Mouse (Mus musculus): Measurements from ENCODE around the gene Pdp2. TPM values are rescaled to one million over a fixed set of nuclear protein-coding genes. Genes with fewer than 3 reads are reported as not detected.

The Pdp2 gene
- polyA plus RNA-seq, 1 experiment: 6.0 TPM

GRCm38 (mm10) chr8:104584522-104584921 is 6.7 kb upstream of the Pdp2 start:
- TF ChIP-seq POLR2A (IDR thresholded peaks at IDR 0.05; ENCODE audit: control insufficient read depth, extremely low read depth, insufficient read depth, low read length, poor library complexity) (no peak), CTCF (IDR thresholded peaks at IDR 0.05; ENCODE audit: borderline replicate concordance, control insufficient read depth, extremely low read depth, insufficient read depth, low read length, poor library complexity) (no peak)
- no peaks in the 10 kb centered on the region for H3K4me1 ChIP-seq (replicated peaks; ENCODE audit: control insufficient read depth, insufficient read depth, low read length)
- H3K27me3 ChIP-seq (ENCODE audit: control insufficient read depth, insufficient read depth, low read length): no peaks in the 10 kb centered on the region
- 68% methylated on average over 1 of the region's 1 CpGs for WGBS
- H3K27ac ChIP-seq (ENCODE audit: control insufficient read depth, insufficient read depth, low read length): no peak overlapping the region
- H3K4me3 ChIP-seq (ENCODE audit: control insufficient read depth, insufficient read depth, low read length): no peak overlapping the region
- DNase-seq: no peak
- no peaks in the 10 kb centered on the region for H3K36me3 ChIP-seq (ENCODE audit: control insufficient read depth, insufficient read depth, low read length)

GRCm38 (mm10) chr8:104590284-104590683 is 967 bp upstream of the Pdp2 start:
- no peak overlapping the region for H3K27ac ChIP-seq (ENCODE audit: control insufficient read depth, insufficient read depth, low read length)
- no peak for DNase-seq
- no peaks in the 10 kb centered on the region for H3K27me3 ChIP-seq (ENCODE audit: control insufficient read depth, insufficient read depth, low read length)
- no peak overlapping the region for H3K4me3 ChIP-seq (ENCODE audit: control insufficient read depth, insufficient read depth, low read length)
- 96% methylated on average over 3 of the region's 3 CpGs for whole genome bisulfite sequencing
- H3K4me1 ChIP-seq (replicated peaks; ENCODE audit: control insufficient read depth, insufficient read depth, low read length): peaks cover 10% of the 10 kb centered on the region
- TF ChIP-seq CTCF (IDR thresholded peaks at IDR 0.05; ENCODE audit: borderline replicate concordance, control insufficient read depth, extremely low read depth, insufficient read depth, low read length, poor library complexity): no peak
- TF ChIP-seq POLR2A (IDR thresholded peaks at IDR 0.05; ENCODE audit: control insufficient read depth, extremely low read depth, insufficient read depth, low read length, poor library complexity): no peak
- peaks cover 12% of the 10 kb centered on the region for H3K36me3 ChIP-seq (ENCODE audit: control insufficient read depth, insufficient read depth, low read length)

GRCm38 (mm10) chr8:104591856-104592255 is 605 bp downstream of the Pdp2 start:
- no peak for DNase-seq
- H3K27me3 ChIP-seq (ENCODE audit: control insufficient read depth, insufficient read depth, low read length): no peaks in the 10 kb centered on the region

GRCm38 (mm10) chr8:104592566-104592965 is 1.3 kb downstream of the Pdp2 start:
- TF ChIP-seq CTCF (IDR thresholded peaks at IDR 0.05; ENCODE audit: borderline replicate concordance, control insufficient read depth, extremely low read depth, insufficient read depth, low read length, poor library complexity) (no peak), POLR2A (IDR thresholded peaks at IDR 0.05; ENCODE audit: control insufficient read depth, extremely low read depth, insufficient read depth, low read length, poor library complexity) (no peak)
- 91% methylated on average over 6 of the region's 6 CpGs for WGBS
- no peak overlapping the region for H3K4me3 ChIP-seq (ENCODE audit: control insufficient read depth, insufficient read depth, low read length)
- no peak for DNase-seq
- H3K27ac ChIP-seq (ENCODE audit: control insufficient read depth, insufficient read depth, low read length): no peak overlapping the region
- H3K36me3 ChIP-seq (ENCODE audit: control insufficient read depth, insufficient read depth, low read length): peaks cover 12% of the 10 kb centered on the region
- peaks cover 17% of the 10 kb centered on the region for H3K4me1 ChIP-seq (replicated peaks; ENCODE audit: control insufficient read depth, insufficient read depth, low read length)
- no peaks in the 10 kb centered on the region for H3K27me3 ChIP-seq (ENCODE audit: control insufficient read depth, insufficient read depth, low read length)

More at GRCm38 (mm10) chr8:104591856-104592255, 605 bp downstream of the Pdp2 start:
- Histone ChIP-seq H3K36me3 (ENCODE audit: control insufficient read depth, insufficient read depth, low read length) (peaks cover 12% of the 10 kb centered on the region), H3K4me1 (replicated peaks; ENCODE audit: control insufficient read depth, insufficient read depth, low read length) (peaks cover 17% of the 10 kb centered on the region), H3K4me3 (ENCODE audit: control insufficient read depth, insufficient read depth, low read length) (peak overlapping the region; percentile 93), H3K27ac (ENCODE audit: control insufficient read depth, insufficient read depth, low read length) (no peak overlapping the region)
- 6% methylated on average over 9 of the region's 9 CpGs for WGBS
- TF ChIP-seq POLR2A (IDR thresholded peaks at IDR 0.05; ENCODE audit: control insufficient read depth, extremely low read depth, insufficient read depth, low read length, poor library complexity) (no peak), CTCF (IDR thresholded peaks at IDR 0.05; ENCODE audit: borderline replicate concordance, control insufficient read depth, extremely low read depth, insufficient read depth, low read length, poor library complexity) (no peak)

- no peak for DNase-seq
- H3K27ac ChIP-seq (ENCODE audit: control insufficient read depth, insufficient read depth, low read length): no peak overlapping the region
- H3K36me3 ChIP-seq (ENCODE audit: control insufficient read depth, insufficient read depth, low read length): peaks cover 12% of the 10 kb centered on the region
- no peak overlapping the region for H3K4me3 ChIP-seq (ENCODE audit: control insufficient read depth, insufficient read depth, low read length)
- TF ChIP-seq POLR2A (IDR thresholded peaks at IDR 0.05; ENCODE audit: control insufficient read depth, extremely low read depth, insufficient read depth, low read length, poor library complexity) (no peak), CTCF (IDR thresholded peaks at IDR 0.05; ENCODE audit: borderline replicate concordance, control insufficient read depth, extremely low read depth, insufficient read depth, low read length, poor library complexity) (no peak)
- WGBS: 98% methylated on average over 31 of the region's 31 CpGs
- H3K27me3 ChIP-seq (ENCODE audit: control insufficient read depth, insufficient read depth, low read length): no peaks in the 10 kb centered on the region
- H3K4me1 ChIP-seq (replicated peaks; ENCODE audit: control insufficient read depth, insufficient read depth, low read length): peaks cover 20% of the 10 kb centered on the region
Observed at GRCm38 (mm10) chr8:104593536-104594325, 2.5 kb downstream of the Pdp2 start.

GRCm38 (mm10) chr8:104594611-104595362 is 3.5 kb downstream of the Pdp2 start:
- Histone ChIP-seq H3K27me3 (ENCODE audit: control insufficient read depth, insufficient read depth, low read length) (no peaks in the 10 kb centered on the region), H3K4me3 (ENCODE audit: control insufficient read depth, insufficient read depth, low read length) (no peak overlapping the region), H3K36me3 (ENCODE audit: control insufficient read depth, insufficient read depth, low read length) (peaks cover 12% of the 10 kb centered on the region), H3K27ac (ENCODE audit: control insufficient read depth, insufficient read depth, low read length) (no peak overlapping the region), H3K4me1 (replicated peaks; ENCODE audit: control insufficient read depth, insufficient read depth, low read length) (peaks cover 20% of the 10 kb centered on the region)
- DNase-seq: no peak
- TF ChIP-seq CTCF (IDR thresholded peaks at IDR 0.05; ENCODE audit: borderline replicate concordance, control insufficient read depth, extremely low read depth, insufficient read depth, low read length, poor library complexity): no peak
- no peak for TF ChIP-seq POLR2A (IDR thresholded peaks at IDR 0.05; ENCODE audit: control insufficient read depth, extremely low read depth, insufficient read depth, low read length, poor library complexity)
- WGBS: 97% methylated on average over 19 of the region's 19 CpGs

Data from thymus, adult 2 months (tissue).